Mouse (Mus musculus) gastrocnemius, adult 8-10 months (tissue): Measurements from ENCODE around the gene Fam20b. TPM values are rescaled to one million over a fixed set of nuclear protein-coding genes. Genes with fewer than 3 reads are reported as not detected.

Experiments used
- DNase-seq, 2 experiments: peaks; one replicate each; pipeline ENCODE4 v3.0.0; 2022; ENCODE audit warnings: low spot score in 2 of 2
- total RNA-seq, 4 experiments: library from RNA; stranded (reverse); gene quantifications; 2 replicates each; pipeline ENCODE4 v1.2.4; 2022

Fam20b gene
- 10 to 100 TPM; 28.2 to 50.5 (median 34.6) TPM for total RNA-seq

GRCm38 (mm10) chr1:156718950-156719805 is at the start of gene Fam20b:
TSS of gene Fam20b (minus strand) at chr1:156719086.
- DNase-seq = peak; percentile 93 to 95

DNA sequence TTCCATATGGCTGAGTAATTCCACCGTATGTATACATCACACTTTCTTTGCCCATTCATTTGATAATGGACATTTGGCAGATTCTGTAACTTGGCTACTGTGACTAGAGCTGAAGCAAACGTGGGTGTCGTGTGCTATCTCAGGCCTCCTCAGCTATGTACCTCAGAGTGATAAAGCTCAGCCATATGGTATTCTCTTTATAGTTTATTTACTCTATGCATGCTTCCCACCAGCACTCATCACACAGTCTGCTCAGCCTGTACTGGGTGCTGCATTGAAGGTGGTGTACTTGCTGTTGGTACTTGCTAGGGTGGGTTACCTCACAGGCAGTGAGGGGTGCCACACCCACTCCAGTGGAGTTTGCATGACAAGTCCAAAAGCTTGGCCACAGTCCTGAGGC is 46.4 kb upstream of the Fam20b start:
- DNase-seq = no peak

DNA sequence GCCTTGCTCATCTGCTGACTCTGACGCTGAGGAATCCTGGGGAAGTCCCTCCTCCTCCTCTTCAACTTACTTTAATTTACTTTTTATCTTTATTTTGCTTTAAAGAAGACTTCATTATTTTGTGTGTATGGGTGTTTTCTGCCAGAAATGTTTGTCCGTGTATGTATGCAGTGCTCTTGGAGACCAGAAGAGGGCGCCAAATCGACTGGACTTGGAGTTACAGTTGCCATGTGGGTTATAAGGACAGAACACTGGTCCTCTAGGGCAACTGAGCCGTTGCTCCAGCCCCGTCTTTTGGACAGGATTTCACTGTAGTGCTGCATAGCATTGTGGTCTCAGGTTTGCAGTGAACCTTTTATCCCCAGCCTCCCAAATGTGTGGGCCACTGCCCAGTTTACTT is 45.7 kb upstream of the Fam20b start:
- no peak for DNase-seq

- peak in 1 of 2 experiments; percentile 18 for DNase-seq
These were observed 44.4 kb upstream of the Fam20b start for GRCm38 (mm10) chr1:156763280-156763679.

DNA sequence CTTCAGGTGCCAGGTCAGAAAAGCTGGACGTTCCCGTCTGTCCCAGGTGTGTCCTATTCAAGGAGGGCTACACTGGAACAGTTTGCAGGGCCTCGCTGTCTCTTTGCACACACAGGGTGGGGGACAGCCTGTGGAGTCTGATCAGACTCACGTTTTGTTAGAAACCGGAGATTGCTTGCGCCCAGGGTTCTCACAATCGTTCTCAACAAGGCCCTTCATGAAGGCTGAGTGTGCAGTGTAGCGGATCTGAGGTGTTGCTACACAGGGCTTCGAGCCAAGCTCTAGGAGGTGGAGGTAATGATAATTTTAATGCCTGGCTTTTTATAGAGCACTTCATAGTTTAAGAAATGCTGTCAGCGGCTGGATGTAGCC is 42.5 kb upstream of the Fam20b start:
- no peak for DNase-seq

DNA sequence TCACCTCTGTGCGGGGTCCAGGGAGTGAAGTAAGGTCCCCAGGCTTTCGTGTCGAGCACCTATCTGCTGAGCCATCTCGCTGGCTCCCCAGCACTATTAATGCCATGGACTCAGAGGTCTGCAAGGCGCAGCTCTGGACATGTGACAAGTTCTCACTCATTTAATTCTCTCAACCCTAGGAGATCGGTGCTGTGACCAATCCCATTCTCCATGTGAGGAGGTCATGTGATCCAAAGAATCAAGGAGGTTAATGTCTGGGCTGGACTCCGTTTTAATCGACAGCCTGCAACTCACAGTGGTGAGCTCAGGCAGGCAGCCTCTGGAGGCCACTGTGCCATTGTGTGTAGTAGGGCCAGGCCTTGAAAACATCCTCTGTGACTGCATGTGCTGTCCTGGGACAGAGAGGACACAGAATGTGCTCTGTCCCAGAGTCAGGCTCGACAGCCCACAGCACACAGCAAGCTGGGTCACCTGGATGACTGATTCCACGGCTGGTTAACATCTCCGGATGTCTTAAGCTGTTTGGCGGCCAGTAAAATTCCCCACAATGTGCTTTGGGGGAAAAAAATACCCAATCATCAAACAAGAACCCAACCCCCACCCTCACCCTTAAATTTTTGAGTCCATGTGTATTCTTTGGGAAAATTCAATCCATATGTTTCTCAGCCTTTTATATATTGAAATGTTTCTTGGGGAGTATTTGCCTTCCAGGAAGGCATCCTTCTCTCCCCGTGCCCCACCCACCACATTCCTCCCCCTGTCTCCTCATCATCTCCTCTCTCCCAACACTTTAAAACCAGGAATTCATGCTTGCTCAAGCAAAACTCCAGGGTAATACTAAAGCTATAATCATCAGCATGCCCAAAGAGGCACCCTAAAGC is 41.9 kb upstream of the Fam20b start:
- DNase-seq = no peak

DNA sequence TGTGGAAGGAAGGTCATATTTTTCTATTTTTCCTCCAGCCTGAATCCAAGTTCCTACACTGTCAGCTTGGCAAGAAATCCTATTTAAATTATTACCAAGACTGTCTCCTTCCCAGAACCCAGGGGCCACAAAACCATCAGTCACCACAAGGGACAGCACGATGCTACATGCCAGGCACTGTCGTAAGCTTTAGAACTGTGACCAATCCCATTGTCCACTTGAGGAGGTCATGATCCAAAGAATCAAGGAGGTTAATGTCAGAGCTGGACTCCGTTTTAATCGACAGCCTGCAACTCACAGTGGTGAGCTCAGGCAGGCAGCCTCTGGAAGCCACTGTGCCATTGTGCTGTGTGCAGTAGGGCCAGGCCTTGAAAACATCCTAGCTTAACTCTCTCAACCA is 39.4 kb upstream of the Fam20b start:
- DNase-seq = no peak

DNA sequence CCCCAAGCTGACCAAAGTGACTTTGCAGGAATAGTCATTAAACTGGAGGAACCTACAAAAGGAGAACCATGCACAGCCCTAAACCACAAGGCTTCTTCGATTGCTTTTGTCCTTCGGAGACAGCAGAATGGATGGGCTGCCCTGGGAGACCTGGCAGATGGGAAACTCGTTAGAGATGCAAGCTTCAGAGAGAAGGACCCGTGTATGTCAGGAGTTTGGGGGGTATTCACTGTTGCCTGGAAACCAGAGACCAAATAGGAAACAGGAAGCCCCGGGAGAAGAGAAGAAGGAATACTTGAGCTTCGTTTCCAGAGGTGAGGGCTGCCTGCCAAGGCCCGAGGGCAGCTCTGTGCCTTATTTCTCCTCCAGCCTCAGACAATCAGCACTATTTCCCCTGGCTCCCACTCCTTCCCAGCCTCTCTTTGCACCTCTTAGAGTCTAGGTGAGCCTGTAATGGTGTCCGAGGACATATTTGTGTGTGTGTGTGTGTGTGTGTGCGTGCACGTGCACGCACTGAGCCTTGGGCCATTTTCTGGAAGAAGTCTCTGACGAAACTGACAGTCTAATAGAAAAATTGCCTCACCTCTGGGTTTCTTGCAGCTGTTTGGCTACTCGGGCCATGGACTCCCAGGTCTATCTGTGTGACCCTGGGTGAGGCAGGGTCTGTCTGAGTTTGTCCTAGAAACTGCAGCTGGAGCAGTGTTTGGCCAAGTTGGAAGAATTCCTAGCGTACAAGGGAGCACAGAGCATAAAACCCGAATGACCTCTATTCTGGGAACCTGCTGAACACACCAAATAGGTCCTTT is 35.9 kb upstream of the Fam20b start:
- peak; percentile 31 to 35 for DNase-seq

DNA sequence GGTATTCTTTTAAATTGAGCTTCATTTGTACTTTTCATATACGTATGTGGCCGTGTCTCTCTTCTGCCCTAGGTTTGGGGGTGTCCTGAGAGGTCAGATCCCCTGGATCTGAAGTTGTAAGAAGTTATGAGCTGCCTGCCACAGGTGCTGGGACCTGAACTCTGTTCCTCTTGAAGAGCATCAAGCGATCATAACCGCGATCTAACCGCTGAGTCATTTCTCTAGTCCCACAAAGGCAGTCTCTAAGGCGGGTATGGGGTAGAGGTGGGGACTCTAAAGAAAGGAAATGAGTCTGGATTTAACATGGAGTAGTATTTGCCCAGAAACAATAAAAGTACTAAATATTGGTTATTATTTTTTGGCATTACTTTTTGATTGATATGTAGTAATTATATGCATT is 34.1 kb upstream of the Fam20b start:
- DNase-seq = no peak

DNA sequence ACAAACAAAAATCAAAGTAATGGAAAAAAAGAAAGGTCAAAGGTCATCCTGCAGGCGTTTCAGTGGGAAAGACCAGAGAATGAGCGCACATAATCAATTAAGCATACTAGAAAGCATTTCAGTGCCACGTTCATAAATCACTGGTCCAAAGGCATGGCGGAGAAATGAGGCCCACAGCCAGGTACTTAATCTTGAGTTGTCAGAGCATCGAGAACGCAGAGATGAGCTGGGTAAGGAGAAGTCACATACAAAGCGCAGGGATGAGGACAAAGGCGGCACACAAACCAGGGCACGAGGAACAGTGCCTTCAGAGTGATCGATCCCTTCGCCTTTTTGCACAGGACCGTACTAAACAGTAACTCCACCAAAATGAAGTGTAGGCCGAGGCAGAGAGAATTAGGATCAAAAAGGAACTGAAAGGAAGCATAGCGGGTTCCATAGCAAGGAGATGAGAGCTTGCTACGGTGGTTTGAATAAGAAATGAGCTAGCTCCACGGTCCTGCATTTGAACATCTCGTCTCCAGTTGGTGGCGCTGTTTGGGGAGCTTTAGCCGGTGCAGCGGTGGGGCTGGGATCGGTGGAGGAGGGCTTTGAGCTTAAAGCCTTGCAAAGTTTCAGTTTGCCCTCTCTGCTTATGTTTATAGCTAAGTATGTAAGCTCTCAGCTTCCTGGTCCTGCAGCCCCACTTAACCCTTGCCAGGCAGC is 33.3 kb upstream of the Fam20b start:
- DNase-seq = peak; percentile 41 to 52

- DNase-seq = no peak
These were observed 31.4 kb upstream of the Fam20b start for GRCm38 (mm10) chr1:156750261-156750660.

DNA sequence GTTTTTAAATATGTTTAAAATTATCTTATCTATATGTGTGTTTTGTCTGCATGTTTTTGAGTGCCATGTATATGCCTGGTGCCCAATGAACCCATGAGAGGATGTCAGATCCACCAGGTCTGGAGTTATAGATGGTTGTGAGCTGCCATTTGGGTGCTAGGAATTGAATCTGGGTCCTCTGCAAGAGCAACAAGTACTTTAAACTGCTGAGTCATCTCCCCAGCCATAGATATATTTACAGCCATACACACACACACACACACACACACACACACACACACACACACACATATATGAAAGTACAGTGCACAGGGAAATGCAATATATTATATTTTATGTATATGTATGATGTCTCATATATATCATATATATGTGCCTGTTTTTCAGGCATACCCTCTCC is 30.2 kb upstream of the Fam20b start:
- DNase-seq = no peak

DNA sequence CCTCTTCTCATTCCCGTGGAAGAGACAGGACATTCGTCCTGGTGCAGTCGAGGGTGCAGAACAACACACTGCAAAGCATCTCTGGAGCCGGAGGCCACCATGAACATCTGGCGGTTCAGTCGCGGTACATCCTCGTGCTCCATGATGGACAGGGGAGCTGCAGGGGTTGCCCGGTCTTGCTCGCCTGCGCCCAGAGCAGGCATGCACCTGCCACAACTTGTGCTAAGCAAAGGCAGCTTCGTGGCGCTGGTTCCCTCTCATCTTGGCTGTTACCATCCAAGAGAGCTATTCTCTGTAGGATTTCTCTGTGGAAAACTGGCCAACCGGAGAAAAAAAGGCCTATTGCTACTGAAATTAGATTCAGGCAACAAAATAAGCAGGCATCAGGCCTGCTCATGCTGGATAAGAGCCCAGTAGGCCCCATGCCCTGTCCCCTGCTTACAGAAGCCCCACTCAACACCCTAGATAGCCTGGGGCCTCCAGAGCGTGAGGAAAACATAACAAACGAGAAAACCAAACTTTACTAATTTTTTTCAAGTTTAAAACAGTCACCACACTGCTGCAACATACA is 29.6 kb upstream of the Fam20b start:
- no peak for DNase-seq

GRCm38 (mm10) chr1:156745188-156745810 is 26.4 kb upstream of the Fam20b start:
- DNase-seq = no peak

DNA sequence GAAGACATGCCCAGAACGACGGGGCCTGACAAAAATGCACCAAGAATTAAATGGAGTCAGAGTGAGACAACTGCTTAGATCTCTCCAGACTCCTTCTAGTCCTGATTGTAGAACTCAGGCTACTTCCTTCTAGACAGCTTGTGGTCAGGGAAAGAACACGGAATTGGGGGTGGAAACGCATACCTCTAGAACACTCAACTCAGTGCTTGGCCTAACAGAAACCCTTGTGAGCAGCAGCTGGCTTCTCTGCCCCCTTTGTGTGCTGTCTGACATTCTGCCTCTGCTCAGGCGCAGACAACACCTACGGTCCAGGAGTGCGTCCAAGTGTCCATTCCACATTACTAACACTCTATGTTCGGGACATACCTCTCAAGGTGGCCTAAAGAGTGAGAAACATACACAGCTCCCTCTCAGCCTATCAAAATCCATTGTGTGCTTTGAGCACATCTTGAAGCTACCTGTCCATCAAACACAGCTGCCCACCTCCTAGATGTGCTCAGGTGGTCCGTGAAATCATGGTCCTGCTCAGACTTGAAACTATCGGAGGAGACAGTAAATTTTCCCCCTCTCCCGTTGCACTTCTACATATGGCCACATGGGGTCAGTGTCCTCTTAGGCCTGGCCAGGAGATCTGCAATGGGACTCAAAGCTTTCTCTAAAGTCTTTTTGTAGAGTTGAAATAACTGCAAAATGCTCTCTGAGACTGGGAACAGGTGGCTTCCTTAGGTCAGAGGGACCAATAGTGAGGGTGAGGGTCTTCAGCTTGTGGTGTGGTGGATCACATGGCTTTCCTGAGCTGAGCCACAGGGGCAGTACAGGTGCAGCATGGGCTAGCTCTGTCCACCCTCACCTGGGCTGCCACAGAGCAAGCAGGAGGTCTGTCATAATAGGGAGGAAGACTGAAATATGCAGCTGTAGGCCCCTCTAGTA is 22.9 kb upstream of the Fam20b start:
- DNase-seq = peak in 1 of 2 experiments; percentile 27

GRCm38 (mm10) chr1:156735788-156736187 is 16.9 kb upstream of the Fam20b start:
- DNase-seq = no peak

DNA sequence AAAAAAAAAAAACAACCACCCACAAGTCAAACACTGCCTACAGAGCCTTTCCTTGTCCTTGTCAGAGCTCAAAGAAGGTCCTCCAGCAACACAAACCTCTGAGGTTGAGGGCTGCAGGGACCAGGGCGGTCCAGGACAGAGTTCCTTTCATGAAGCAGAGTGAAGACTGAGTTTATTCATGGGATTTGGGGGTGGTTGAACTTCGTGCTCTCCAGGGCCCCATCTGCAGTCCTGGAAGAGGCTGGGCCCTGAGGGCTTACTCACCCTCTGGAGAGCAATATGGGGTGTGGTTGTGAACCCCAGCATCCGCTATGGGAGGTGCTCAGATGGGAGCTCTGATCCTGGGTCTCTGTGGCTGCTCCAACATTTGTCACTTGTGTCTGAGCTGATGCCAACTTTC is 15.1 kb upstream of the Fam20b start:
- no peak for DNase-seq

DNA sequence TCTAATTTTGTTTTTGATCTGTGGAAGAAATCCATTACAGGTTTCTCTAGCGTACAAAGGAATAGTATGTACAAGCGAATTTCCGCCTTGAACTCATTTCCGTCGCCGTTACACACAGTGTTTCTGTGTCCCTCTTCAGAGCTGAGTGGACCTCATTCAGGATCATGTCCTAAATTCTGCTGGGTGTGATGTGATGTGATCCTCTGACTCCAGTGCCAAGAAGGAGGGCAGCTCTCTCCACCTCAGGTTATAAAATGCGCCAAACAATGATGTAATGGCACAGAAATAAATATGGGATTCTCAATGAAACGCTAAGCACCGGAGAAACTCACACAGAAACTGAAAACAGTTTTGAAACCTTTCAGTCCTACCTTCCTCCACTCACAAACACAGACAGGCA is 14.7 kb upstream of the Fam20b start:
- DNase-seq = peak in 1 of 2 experiments; percentile 25

- DNase-seq = no peak
These were observed 14.1 kb upstream of the Fam20b start for GRCm38 (mm10) chr1:156732996-156733395.
